Comparison of ENCODE assay signal across 10 mouse cellular contexts in the genomic region with DNA sequence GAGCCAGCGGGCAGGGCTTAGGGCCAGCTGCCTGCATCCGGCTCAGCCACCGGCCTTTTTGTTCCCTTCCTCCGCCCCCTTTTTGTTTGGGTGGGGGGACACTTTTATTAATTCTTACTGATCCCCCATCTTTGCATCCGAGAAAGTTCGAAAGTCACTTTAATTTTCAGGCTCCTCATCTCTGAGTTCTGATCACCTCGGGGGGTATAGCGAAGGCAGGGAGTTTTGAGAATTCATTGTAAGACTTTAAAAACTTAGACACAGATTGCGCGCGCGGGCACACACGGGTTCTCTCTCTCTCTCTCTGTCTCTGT. TPM values are rescaled to one million over a fixed set of nuclear protein-coding genes. Genes with fewer than 3 reads are reported as not detected.
A peak's percentile ranks its signal among the peaks of the same experiment; 100 is the strongest.
DNase-seq lines count a peak whose midpoint lies in the region; ATAC-seq and TF ChIP-seq lines count a peak whose summit lies in the region.
"Had no signal": no experiment of that assay in that cellular context is flagged by ENCODE, and none has a peak within 500 bp of the region (broad histone marks: within the 10 kb centered on the region; RNA-seq: fewer than 3 reads in every experiment).

No protein-coding gene starts in this region.

- peak overlapping the region; percentile 88 for H3K4me2 ChIP-seq in heart, embryonic 14.5 days (ENCODE audit: low read length)
- peak overlapping the region; percentile 92 for H3K4me2 ChIP-seq in hindbrain, embryonic 13.5 days
- peak overlapping the region; percentile 79 for H3K4me2 ChIP-seq in midbrain, embryonic 12.5 days (replicated peaks)

- no peak for TF ChIP-seq POLR2A in bone marrow macrophage, adult 2 months (IDR thresholded peaks at IDR 0.05; ENCODE audit: borderline replicate concordance, low read depth, low read length)

- no peak for DNase-seq in heart, adult 18-20 months
- no peak for DNase-seq in T-cell, adult 2 months (ENCODE audit: low spot score)
- DNase-seq in cerebellum, adult 11-12 months = no peak

- peak overlapping the region; percentile 93 for H3K27ac ChIP-seq in heart, embryonic 14.5 days (replicated peaks in 1 of 2; ENCODE audit: control insufficient read depth in 1 of 2, insufficient read depth in 1 of 2, low read depth in 2 of 2, low read length in 2 of 2)
- H3K27ac ChIP-seq in bone marrow macrophage, adult 2 months (ENCODE audit: insufficient read depth, low read depth, low read length) = no peak overlapping the region
- peak overlapping the region; percentile 95 for H3K27ac ChIP-seq in hindbrain, embryonic 13.5 days
- H3K27ac ChIP-seq in midbrain, embryonic 12.5 days (replicated peaks) = peak overlapping the region; percentile 99

- H3K4me1 ChIP-seq in heart, embryonic 14.5 days (ENCODE audit: control insufficient read depth in 2 of 2, insufficient read depth in 2 of 2, low read length in 2 of 2) = peaks cover 2 to 20% of the 10 kb centered on the region in 2 experiments; a peak in 3 of 4 replicates
- no peaks in the 10 kb centered on the region for H3K4me1 ChIP-seq in bone marrow macrophage, adult 2 months (ENCODE audit: control insufficient read depth, insufficient read depth, low read length)
- H3K4me1 ChIP-seq in hindbrain, embryonic 13.5 days (replicated peaks) = peaks cover 35% of the 10 kb centered on the region
- peaks cover 25% of the 10 kb centered on the region for H3K4me1 ChIP-seq in midbrain, embryonic 12.5 days

- no peak for ATAC-seq in heart, embryonic 14.5 days (ENCODE audit: insufficient number of reproducible peaks, insufficient read depth, low FRiP score, low read depth)
- ATAC-seq in hindbrain, embryonic 13.5 days (ENCODE audit: low FRiP score) = no peak
- ATAC-seq in midbrain, embryonic 12.5 days (ENCODE audit: low FRiP score, low read depth) = peak; percentile 7
- ATAC-seq in erythroblast, adult 5-6 weeks (replicated peaks; ENCODE audit: low FRiP score, poor library complexity, severe bottlenecking) = no peak

- no peaks in the 10 kb centered on the region for H3K9me3 ChIP-seq in heart, embryonic 14.5 days (ENCODE audit: control insufficient read depth, low read length)
- no peaks in the 10 kb centered on the region for H3K9me3 ChIP-seq in hindbrain, embryonic 13.5 days
- no peaks in the 10 kb centered on the region for H3K9me3 ChIP-seq in midbrain, embryonic 12.5 days

- peak overlapping the region; percentile 66 to 90 for H3K4me3 ChIP-seq in heart, embryonic 14.5 days (ENCODE audit: control insufficient read depth in 1 of 2, insufficient read depth in 1 of 2, low read depth in 1 of 2, low read length in 2 of 2)
- peak overlapping the region; percentile 54 for H3K4me3 ChIP-seq in bone marrow macrophage, adult 2 months (ENCODE audit: insufficient read depth, low read length)
- H3K4me3 ChIP-seq in hindbrain, embryonic 13.5 days = peak overlapping the region; percentile 79
- H3K4me3 ChIP-seq in midbrain, embryonic 12.5 days = peak overlapping the region; percentile 80

- WGBS in heart, embryonic 14.5 days = under 1% methylated on average over 13 of the region's 13 CpGs
- WGBS in hindbrain, embryonic 13.5 days = 0% methylated on average over 13 of the region's 13 CpGs
- under 1% methylated on average over 13 of the region's 13 CpGs for whole genome bisulfite sequencing in midbrain, embryonic 12.5 days

- TF ChIP-seq CTCF in bone marrow macrophage, adult 2 months (IDR thresholded peaks at IDR 0.05; ENCODE audit: low read depth, low read length) = no peak

- peak overlapping the region; percentile 87 for H3K9ac ChIP-seq in heart, embryonic 14.5 days (ENCODE audit: low read length)
- H3K9ac ChIP-seq in hindbrain, embryonic 13.5 days = peak overlapping the region; percentile 92; the same call in 1 of the 2 replicates
- peak overlapping the region; percentile 39; the same call in 1 of the 2 replicates for H3K9ac ChIP-seq in midbrain, embryonic 12.5 days (replicated peaks)

- H3K36me3 ChIP-seq in heart, embryonic 14.5 days (ENCODE audit: control insufficient read depth, insufficient read depth, low read length) = no peaks in the 10 kb centered on the region
- H3K36me3 ChIP-seq in hindbrain, embryonic 13.5 days = no peaks in the 10 kb centered on the region
- H3K36me3 ChIP-seq in midbrain, embryonic 12.5 days = no peaks in the 10 kb centered on the region

- H3K27me3 ChIP-seq in heart, embryonic 14.5 days (ENCODE audit: control insufficient read depth, insufficient read depth, low read length) = no peaks in the 10 kb centered on the region
- H3K27me3 ChIP-seq in hindbrain, embryonic 13.5 days = no peaks in the 10 kb centered on the region
- H3K27me3 ChIP-seq in midbrain, embryonic 12.5 days = peaks cover 14% of the 10 kb centered on the region; the same call in 1 of the 2 replicates
- H3K27me3 ChIP-seq: CH12.LX had no signal

RNA-seq across cellular contexts. Expression of gene Gas1, which starts 0.6 kb away (rescaled TPM):
- polyA plus RNA-seq in heart, embryonic 14.5 days (2014; fragmentation: Nextera tagmentation; extraction: Ambion mirVana) = 42.1 and 50.7 TPM in 2 replicates
- total RNA-seq in heart, adult 18-20 months (2021) = 10 to 100 TPM; 23.9 to 26.0 TPM
- 0.50 and 0.53 TPM in 2 replicates for polyA plus RNA-seq in bone marrow macrophage, adult 2 months (2012; ENCODE audit: insufficient read depth, insufficient read length, missing spikeins)
- 17.0 and 19.1 TPM in 2 replicates for polyA plus RNA-seq in hindbrain, embryonic 13.5 days (2015; fragmentation: Nextera tagmentation; extraction: Ambion mirVana)
- 121 and 123 TPM in 2 replicates for polyA plus RNA-seq in midbrain, embryonic 12.5 days (2016; fragmentation: Nextera tagmentation; extraction: Ambion mirVana)
- not detected in 2 replicates for total RNA-seq in erythroblast, adult 5-6 weeks (2015; ENCODE audit: low replicate concordance)
- total RNA-seq in erythroblast, adult 5-6 weeks (2017; ENCODE audit: low replicate concordance) = not detected in 2 replicates
- total RNA-seq: CH12.LX; neutrophil, adult 5-6 weeks had no signal

Comparison
In these comparisons a context has a peak if more than half of its experiments do, and no peak if none do; other contexts are left out.
1. H3K9ac ChIP-seq: peak in every context shown above with its lines; median percentile 92 in hindbrain, embryonic 13.5 days; 87 in heart, embryonic 14.5 days; 39 in midbrain, embryonic 12.5 days.
2. RNA of gene Gas1, which starts 0.6 kb away (polyA plus RNA-seq): 121 to 123 TPM in midbrain, embryonic 12.5 days, 42.1 to 50.7 TPM in heart, embryonic 14.5 days and 17.0 to 19.1 TPM in hindbrain, embryonic 13.5 days; 0.50 to 0.53 TPM in bone marrow macrophage, adult 2 months; every median in the first group is over 10 times any median in the second.
3. Peak in every context shown above with its lines, with median percentiles within 50 percentile points of each other: H3K4me2 ChIP-seq and H3K4me3 ChIP-seq.